Mouse (Mus musculus): ENCODE results near the gene Kat6b.

DNA sequence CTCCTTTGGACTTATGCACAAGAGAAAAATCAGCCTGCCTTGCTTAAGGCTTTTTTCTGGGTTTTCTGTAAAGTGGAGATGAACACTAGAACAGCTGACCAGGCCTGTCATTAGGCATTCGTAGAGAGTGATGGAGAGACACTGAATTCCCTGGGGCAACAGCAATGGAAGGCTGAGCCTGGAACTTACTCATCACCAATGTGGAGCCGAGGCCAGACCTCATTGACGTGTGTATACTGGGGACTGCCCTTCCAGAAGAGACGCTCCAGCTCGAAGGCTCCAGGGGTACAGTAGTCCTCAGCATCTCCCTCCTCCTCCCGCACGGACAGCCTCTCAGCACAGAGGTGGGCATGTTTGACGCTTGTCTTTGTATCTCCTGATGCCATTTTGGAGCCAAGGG, 221.5 kb downstream of the Kat6b start:
- no peak for TF ChIP-seq CTCF (IDR thresholded peaks at IDR 0.05; ENCODE audit: insufficient read depth, low read depth, low read length)
- no peak for TF ChIP-seq POLR2A (IDR thresholded peaks at IDR 0.05; ENCODE audit: insufficient read depth, low read depth, low read length)
